Mouse (Mus musculus) urinary bladder, postnatal 10 days (tissue): ENCODE results near the gene Slc2a4.
"Not testable (repeated sequence)": the region's sequence is repeated elsewhere in the genome, so short reads cannot be mapped to it uniquely, and the experiment has no call there.

ENCODE experiments used
- DNase-seq: peaks from one replicate; pipeline ENCODE4 v3.0.0; 2022; ENCODE audit warnings: low spot score

The Slc2a4 gene

GRCm38 (mm10) chr11:69939731-69940130 lies 8.3 kb downstream of the Slc2a4 start:
- no peak for DNase-seq

GRCm38 (mm10) chr11:69939181-69939580 lies 8.8 kb downstream of the Slc2a4 start:
- DNase-seq = no peak

- no peak for DNase-seq
These were observed 9.5 kb downstream of the Slc2a4 start for GRCm38 (mm10) chr11:69938401-69938979.

GRCm38 (mm10) chr11:69937834-69938233 lies 10.2 kb downstream of the Slc2a4 start:
- DNase-seq = no peak

GRCm38 (mm10) chr11:69937385-69937784 lies 10.6 kb downstream of the Slc2a4 start:
- no peak for DNase-seq

- no peak for DNase-seq
These were observed 11.2 kb downstream of the Slc2a4 start for GRCm38 (mm10) chr11:69936714-69937347.

- DNase-seq = no peak
These were observed 11.8 kb downstream of the Slc2a4 start for GRCm38 (mm10) chr11:69936156-69936555.

- no peak for DNase-seq
These were observed 12.7 kb downstream of the Slc2a4 start, which contains the start of gene Ybx2 for GRCm38 (mm10) chr11:69935137-69935879. Ybx2 (plus strand) TSS chr11:69935796.

GRCm38 (mm10) chr11:69934681-69935080 lies 13.3 kb downstream of the Slc2a4 start:
- no peak for DNase-seq

GRCm38 (mm10) chr11:69934169-69934568 lies 13.8 kb downstream of the Slc2a4 start:
- DNase-seq = peak; percentile 86

GRCm38 (mm10) chr11:69933066-69933465 lies 14.9 kb downstream of the Slc2a4 start:
- no peak for DNase-seq

- no peak for DNase-seq
These were observed 15.7 kb downstream of the Slc2a4 start for GRCm38 (mm10) chr11:69932254-69932653.

- no peak for DNase-seq
These were observed 16.2 kb downstream of the Slc2a4 start for GRCm38 (mm10) chr11:69931769-69932168.

- no peak for DNase-seq
These were observed 16.9 kb downstream of the Slc2a4 start for GRCm38 (mm10) chr11:69930967-69931537.

- not testable (repeated sequence) for DNase-seq
These were observed 17.8 kb downstream of the Slc2a4 start for GRCm38 (mm10) chr11:69930176-69930575.

- no peak for DNase-seq
These were observed 18.3 kb downstream of the Slc2a4 start for GRCm38 (mm10) chr11:69929712-69930111.

GRCm38 (mm10) chr11:69927501-69927900 lies 20.5 kb downstream of the Slc2a4 start:
- DNase-seq = no peak

- no peak for DNase-seq
These were observed 25.2 kb downstream of the Slc2a4 start for GRCm38 (mm10) chr11:69922796-69923195.

GRCm38 (mm10) chr11:69922012-69922756 lies 25.8 kb downstream of the Slc2a4 start:
- DNase-seq = no peak

GRCm38 (mm10) chr11:69921114-69922011 lies 26.6 kb downstream of the Slc2a4 start, which contains the start of gene Eif5a:
Eif5a (minus strand) TSS chr11:69921958.
- peak; percentile 100 for DNase-seq
